Mouse (Mus musculus): ENCODE data around the gene Olfr461.
"Not testable (repeated sequence)": the region's sequence is repeated elsewhere in the genome, so short reads cannot be mapped to it uniquely, and the experiment has no call there.

The Olfr461 gene

GRCm38 (mm10) chr6:40554950-40555349 lies at the start of gene Olfr461:
Gene Olfr461 (minus strand): TSS chr6:40555050.
- DNase-seq (ENCODE audit: low read depth), result no peak

GRCm38 (mm10) chr6:40598546-40598945 lies 43.7 kb upstream of the Olfr461 start:
- not testable (repeated sequence) for DNase-seq (ENCODE audit: low read depth)

DNA sequence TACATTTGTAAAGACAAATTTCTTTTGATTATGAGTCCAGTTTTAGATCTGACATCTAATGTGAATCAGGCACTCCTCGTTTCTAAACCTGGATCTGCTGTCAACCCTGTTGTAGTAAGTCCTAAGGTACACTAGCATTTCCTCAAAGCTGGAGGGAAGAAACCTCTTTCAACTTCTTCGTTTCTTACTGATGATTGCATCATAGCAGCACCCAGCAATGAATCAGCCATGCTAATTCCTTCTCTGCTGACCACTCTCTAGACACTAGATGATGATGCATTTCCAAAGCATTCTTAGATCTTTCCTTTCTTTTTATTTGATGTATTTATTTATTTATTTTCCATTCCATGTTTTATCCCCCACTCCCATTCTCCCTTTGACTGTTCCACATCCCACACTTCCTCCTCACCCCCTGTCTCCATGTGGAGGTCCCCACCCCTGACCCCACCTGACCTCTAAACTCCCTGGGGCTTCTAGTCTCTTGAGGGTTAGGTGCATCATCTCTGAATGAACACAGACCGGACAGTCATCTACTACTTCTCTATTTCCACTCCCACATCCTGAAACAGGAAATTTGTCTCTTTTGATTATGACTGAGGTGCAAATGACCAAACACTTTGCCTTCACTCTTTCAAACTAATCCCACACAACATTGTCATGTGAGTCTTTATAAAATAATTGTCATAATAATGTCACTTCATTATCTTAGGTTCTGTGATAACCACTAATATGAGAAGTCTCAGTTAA lies 40.1 kb upstream of the Olfr461 start:
- DNase-seq (ENCODE audit: low read depth), result peak; percentile 89

DNA sequence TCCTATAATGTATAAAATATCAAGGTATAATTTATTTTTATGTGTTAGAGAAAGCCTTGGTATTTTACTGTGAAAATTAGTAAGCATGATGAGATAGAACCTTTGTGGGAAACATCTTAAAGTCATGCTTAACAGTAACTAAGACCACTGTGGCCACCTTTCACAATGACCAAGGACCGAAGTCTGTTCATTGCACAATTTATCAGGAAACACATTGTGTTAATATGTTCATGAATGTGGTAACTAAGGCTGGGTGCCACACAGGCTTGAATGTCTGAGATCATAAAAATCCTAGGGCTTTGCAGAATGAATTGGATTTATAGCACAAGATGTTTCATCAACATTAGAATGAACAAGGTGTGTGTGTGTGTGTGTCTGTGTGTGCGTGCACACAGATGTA lies 33.5 kb upstream of the Olfr461 start:
- DNase-seq (ENCODE audit: low read depth), result peak; percentile 86

- peak; percentile 34 for DNase-seq (ENCODE audit: low read depth)
Observed at GRCm38 (mm10) chr6:40585645-40586044, 30.8 kb upstream of the Olfr461 start, which contains the start of gene Clec5a. Gene Clec5a (minus strand): TSS chr6:40585821.

GRCm38 (mm10) chr6:40584336-40584735 lies 29.5 kb upstream of the Olfr461 start:
- DNase-seq (ENCODE audit: low read depth), result peak; percentile 49

DNA sequence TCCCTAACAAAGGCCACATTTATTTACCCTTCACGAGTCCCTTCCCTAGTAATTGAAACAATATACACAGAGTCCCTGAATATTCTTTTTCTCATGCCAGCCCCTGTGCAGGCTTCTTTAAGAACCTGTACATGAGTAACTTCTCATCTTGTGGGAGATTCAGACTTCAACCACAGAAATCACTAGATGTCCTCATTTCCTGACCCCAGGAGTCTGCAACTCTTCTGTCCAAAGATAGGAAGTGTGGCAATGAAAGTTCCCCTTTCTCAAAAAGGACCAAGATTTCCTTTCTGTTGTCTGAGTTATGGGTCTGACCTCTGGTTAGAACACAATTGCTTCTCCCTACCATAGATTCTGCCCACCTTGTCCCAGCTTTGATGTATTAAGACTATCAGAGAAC lies 21.5 kb upstream of the Olfr461 start:
- peak; percentile 91 for DNase-seq (ENCODE audit: low read depth)

GRCm38 (mm10) chr6:40573618-40574017 lies 18.8 kb upstream of the Olfr461 start:
- peak; percentile 30 for DNase-seq (ENCODE audit: low read depth)

DNA sequence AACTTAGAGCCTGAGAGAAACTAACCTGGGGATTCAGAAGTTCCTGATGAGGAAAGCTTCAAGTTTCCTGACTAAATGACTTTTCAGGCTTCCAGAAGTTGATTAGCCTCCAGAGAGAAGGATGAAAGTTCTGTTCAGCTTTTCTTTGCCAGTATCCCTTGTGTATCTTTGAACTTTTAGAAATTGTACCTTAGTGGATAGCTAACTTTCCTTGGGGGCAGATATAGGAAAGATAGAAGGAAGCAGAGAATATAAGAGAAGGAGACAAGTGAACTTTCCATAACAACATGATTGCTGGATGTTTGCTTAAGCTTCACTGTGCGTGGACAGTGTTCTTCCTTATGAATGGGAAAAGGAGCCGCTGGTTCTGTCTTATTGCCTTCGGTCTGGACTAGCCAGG lies 14.3 kb upstream of the Olfr461 start, which contains the start of gene Olfr460:
Olfr460 (plus strand) TSS at position 301 of the 400 bp plus-strand sequence.
- DNase-seq (ENCODE audit: low read depth), result no peak

- peak; percentile 38 for DNase-seq (ENCODE audit: low read depth)
Observed at GRCm38 (mm10) chr6:40544690-40545089, 10.2 kb downstream of the Olfr461 start.

GRCm38 (mm10) chr6:40519408-40519807 lies 35.4 kb downstream of the Olfr461 start, which contains the start of gene Prss37:
Gene Prss37 (minus strand): TSS chr6:40519508.
- no peak for DNase-seq (ENCODE audit: low read depth)

- DNase-seq (ENCODE audit: low read depth), result no peak
Observed at GRCm38 (mm10) chr6:40493229-40493628, 61.6 kb downstream of the Olfr461 start, which contains the start of gene Tas2r108. Gene Tas2r108 (plus strand): TSS chr6:40493529.
